Mouse (Mus musculus): ENCODE results near the gene Syne1. TPM values are rescaled to one million over a fixed set of nuclear protein-coding genes. Genes with fewer than 3 reads are reported as not detected.

Syne1 gene
- polyA plus RNA-seq, 1 experiment from 2014 or later = 3.6 TPM

DNA sequence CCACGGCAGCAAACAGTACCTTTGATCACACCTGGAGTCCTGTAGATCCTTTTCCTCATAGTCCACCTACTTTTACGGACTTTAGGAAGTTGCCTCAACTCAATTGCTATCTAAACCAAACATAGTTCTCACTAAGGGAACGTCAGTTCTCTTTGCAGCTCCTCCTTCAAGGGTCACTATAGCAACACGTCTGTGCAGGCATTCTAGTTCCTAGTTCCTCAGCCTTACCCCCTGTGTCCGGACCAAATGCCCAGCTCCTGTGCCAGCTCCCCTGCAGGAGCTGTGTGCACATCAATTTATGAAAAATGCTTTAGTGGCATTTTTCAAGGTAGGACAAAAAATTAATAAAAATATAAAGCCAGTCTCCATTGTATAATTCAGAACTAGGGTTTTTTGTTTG lies 63.2 kb downstream of the Syne1 start:
- Histone ChIP-seq H3K4me1 (replicated peaks; ENCODE audit: control insufficient read depth, insufficient read depth) (no peaks in the 10 kb centered on the region), H3K27me3 (ENCODE audit: control insufficient read depth, insufficient read depth, low read length) (no peaks in the 10 kb centered on the region), H3K4me3 (ENCODE audit: low read depth, low read length) (no peak overlapping the region), H3K36me3 (ENCODE audit: control insufficient read depth, insufficient read depth, low read length) (no peaks in the 10 kb centered on the region), H3K9ac (ENCODE audit: low read length) (no peak overlapping the region), H3K4me2 (replicated peaks; ENCODE audit: low read depth) (no peak overlapping the region), H3K27ac (replicated peaks) (no peak overlapping the region), H3K9me3 (ENCODE audit: control insufficient read depth, low read length) (no peaks in the 10 kb centered on the region)
- DNase-seq (ENCODE audit: low spot score) (no peak), ATAC-seq (ENCODE audit: low FRiP score, low TSS enrichment) (no peak)
- 33% methylated on average over 5 of the region's 5 CpGs for WGBS
- TF ChIP-seq EP300 (optimal IDR thresholded peaks at IDR 0.05) (no peak), CTCF (IDR thresholded peaks at IDR 0.05; ENCODE audit: low read depth) (no peak)

DNA sequence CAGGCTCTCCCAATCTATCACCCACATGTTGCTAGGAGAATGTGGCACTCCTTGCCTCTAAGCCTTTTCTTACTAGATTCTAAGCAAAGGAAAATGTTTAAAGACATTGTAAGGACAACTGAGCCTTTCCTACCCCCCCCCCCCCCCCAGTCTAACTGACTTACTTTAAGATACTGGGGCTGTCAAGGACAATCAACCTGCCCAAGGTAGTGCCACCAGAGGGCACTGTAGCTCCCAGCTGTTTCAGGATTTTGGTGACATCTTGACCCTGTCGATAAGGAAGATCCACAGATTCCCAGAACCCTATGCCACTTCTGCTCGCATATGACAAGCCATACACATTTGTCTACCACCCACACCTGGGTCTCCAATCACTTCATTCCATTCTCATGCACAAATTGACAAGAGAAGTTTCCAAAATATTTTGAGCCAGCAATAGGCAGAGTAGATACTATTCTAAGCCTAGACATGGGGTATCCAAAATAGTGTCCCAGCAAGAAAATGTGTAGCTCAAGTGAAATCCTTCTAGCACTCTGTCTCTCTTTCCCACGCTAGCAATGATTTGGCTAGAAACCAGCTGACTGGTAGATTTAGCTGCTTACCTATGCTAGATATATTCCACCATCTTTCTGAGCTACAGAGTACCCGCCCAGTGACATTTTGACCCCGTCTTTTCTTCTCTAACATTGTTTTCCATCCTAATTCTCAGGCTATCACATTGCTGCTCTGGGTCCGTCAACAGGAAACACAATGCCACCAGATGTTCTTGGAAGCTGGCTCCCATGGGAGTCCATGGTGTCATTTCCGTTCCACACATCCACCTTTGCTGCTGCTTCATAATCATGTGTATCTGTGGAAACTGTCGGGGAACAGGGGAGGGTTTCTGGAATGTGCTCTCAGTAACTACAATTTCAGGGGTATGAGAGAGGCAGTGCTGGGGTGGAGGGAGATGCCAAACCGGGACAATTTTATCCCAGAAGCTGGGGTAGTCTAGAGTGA lies 70.4 kb downstream of the Syne1 start:
- Histone ChIP-seq H3K4me2 (replicated peaks; ENCODE audit: low read depth) (no peak overlapping the region), H3K9ac (ENCODE audit: low read length) (no peak overlapping the region), H3K9me3 (ENCODE audit: control insufficient read depth, low read length) (no peaks in the 10 kb centered on the region), H3K27me3 (ENCODE audit: control insufficient read depth, insufficient read depth, low read length) (no peaks in the 10 kb centered on the region), H3K36me3 (ENCODE audit: control insufficient read depth, insufficient read depth, low read length) (no peaks in the 10 kb centered on the region), H3K4me3 (ENCODE audit: low read depth, low read length) (no peak overlapping the region), H3K27ac (replicated peaks) (no peak overlapping the region), H3K4me1 (replicated peaks; ENCODE audit: control insufficient read depth, insufficient read depth) (no peaks in the 10 kb centered on the region)
- WGBS = 68% methylated on average over 9 of the region's 9 CpGs
- ATAC-seq (ENCODE audit: low FRiP score, low TSS enrichment) (no peak), DNase-seq (ENCODE audit: low spot score) (no peak)
- TF ChIP-seq CTCF (IDR thresholded peaks at IDR 0.05; ENCODE audit: low read depth) (peak; percentile 39), EP300 (optimal IDR thresholded peaks at IDR 0.05) (no peak)

DNA sequence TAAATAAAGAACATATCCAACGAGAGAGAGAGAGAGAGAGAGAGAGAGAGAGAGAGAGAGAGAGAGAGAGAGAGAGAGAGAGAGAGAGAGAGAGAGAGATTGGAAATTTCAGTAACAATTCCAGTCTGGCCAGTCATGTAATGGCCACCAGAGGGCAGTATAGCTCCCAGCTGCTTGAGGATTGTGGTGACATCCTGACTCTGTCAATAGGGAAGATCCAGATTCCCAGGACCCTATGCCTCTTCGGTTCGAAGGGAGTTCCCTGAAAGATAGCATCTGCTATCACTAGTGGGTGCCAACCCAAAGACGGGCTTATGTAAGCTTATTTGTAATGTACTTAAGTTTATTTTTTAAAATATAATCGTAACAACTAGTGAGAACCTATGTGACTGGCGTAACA lies 71.2 kb downstream of the Syne1 start:
- WGBS = 39% methylated on average over 6 of the region's 6 CpGs
- Histone ChIP-seq H3K36me3 (ENCODE audit: control insufficient read depth, insufficient read depth, low read length) (no peaks in the 10 kb centered on the region), H3K27me3 (ENCODE audit: control insufficient read depth, insufficient read depth, low read length) (no peaks in the 10 kb centered on the region), H3K27ac (replicated peaks) (no peak overlapping the region), H3K4me2 (replicated peaks; ENCODE audit: low read depth) (0 out of 2 replicates have a peak overlapping the region, but pooled peaks have one; percentile 11), H3K4me1 (replicated peaks; ENCODE audit: control insufficient read depth, insufficient read depth) (no peaks in the 10 kb centered on the region), H3K4me3 (ENCODE audit: low read depth, low read length) (no peak overlapping the region), H3K9ac (ENCODE audit: low read length) (no peak overlapping the region), H3K9me3 (ENCODE audit: control insufficient read depth, low read length) (no peaks in the 10 kb centered on the region)
- ATAC-seq (ENCODE audit: low FRiP score, low TSS enrichment) (no peak), DNase-seq (ENCODE audit: low spot score) (peak; percentile 34)
- TF ChIP-seq CTCF (IDR thresholded peaks at IDR 0.05; ENCODE audit: low read depth) (peak; percentile 82), EP300 (optimal IDR thresholded peaks at IDR 0.05) (no peak)

DNA sequence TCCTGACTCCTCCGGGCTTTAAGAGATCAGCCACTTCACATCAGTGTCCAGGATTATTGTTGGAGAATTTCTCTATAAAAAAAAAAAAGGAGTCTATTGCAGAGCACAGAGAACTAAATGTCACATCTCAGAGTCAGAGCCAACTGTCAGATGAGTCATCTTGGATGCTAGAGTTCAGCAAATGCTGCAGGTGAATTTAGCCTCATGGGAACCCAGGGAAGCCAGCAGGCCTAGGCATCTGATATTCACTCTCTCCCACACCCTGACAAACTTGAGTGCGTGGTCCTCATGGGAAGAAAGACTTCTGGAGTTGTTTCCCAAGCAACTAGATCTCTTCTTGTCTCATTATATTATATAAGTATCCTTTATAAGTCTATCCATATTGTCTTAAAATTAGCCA lies 82.6 kb downstream of the Syne1 start:
- Histone ChIP-seq H3K27me3 (ENCODE audit: control insufficient read depth, insufficient read depth, low read length) (no peaks in the 10 kb centered on the region), H3K4me3 (ENCODE audit: low read depth, low read length) (no peak overlapping the region), H3K4me1 (replicated peaks; ENCODE audit: control insufficient read depth, insufficient read depth) (no peaks in the 10 kb centered on the region), H3K4me2 (replicated peaks; ENCODE audit: low read depth) (no peak overlapping the region), H3K27ac (replicated peaks) (no peak overlapping the region), H3K9ac (ENCODE audit: low read length) (no peak overlapping the region), H3K36me3 (ENCODE audit: control insufficient read depth, insufficient read depth, low read length) (no peaks in the 10 kb centered on the region), H3K9me3 (ENCODE audit: control insufficient read depth, low read length) (no peaks in the 10 kb centered on the region)
- WGBS = 78% methylated on average over 2 of the region's 2 CpGs
- DNase-seq (ENCODE audit: low spot score) = no peak
- TF ChIP-seq CTCF (IDR thresholded peaks at IDR 0.05; ENCODE audit: low read depth) = no peak
- TF ChIP-seq EP300 (optimal IDR thresholded peaks at IDR 0.05) = no peak
- no peak for ATAC-seq (ENCODE audit: low FRiP score, low TSS enrichment)

DNA sequence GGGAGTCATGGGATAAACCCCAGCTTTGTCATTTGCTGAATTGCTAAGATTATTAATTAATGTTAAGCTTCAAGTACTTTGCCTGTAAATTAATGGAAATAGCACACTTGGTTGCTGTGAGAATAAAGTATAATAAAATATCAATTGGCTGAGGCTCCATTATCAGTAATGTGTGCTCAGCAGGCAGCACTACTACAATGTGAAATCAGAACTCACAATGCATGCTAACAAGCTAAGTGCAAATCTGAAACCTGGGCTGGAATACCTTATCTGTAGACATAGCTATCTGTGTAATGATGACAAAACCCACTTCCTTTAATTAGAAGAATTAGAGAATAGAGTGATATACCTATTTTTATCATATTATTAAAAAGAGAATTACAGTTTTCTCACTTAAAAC lies 97.5 kb downstream of the Syne1 start:
- TF ChIP-seq CTCF (IDR thresholded peaks at IDR 0.05; ENCODE audit: low read depth) (no peak), EP300 (optimal IDR thresholded peaks at IDR 0.05) (no peak)
- no peaks in the 10 kb centered on the region for H3K36me3 ChIP-seq (ENCODE audit: control insufficient read depth, insufficient read depth, low read length)
- ATAC-seq (ENCODE audit: low FRiP score, low TSS enrichment) = no peak

DNA sequence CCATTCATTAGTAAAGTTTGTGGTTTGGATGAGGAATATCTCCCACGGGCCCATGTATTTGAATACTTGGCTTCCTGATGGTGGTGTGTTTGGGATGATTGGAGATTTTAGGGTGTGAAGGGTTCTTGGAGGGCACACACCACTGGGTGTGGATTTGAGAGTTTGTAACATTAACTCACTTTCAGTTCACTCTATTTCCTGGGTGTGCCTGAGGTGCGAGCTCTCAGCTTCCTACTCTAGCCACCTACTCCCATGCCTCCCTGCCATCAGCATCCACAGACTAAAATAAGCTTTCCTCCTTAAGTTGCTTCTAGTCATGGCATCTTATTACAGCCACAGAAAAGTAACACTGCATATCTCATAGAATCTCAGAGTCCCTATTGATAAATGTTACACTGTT lies 101.3 kb downstream of the Syne1 start:
- no peak for ATAC-seq (ENCODE audit: low FRiP score, low TSS enrichment)
- H3K27me3 ChIP-seq (ENCODE audit: control insufficient read depth, insufficient read depth, low read length) = no peaks in the 10 kb centered on the region
- WGBS = 91% methylated on average over 2 of the region's 2 CpGs

More for the DNA sequence above, 97.5 kb downstream of the Syne1 start:
- Histone ChIP-seq H3K9ac (ENCODE audit: low read length) (no peak overlapping the region), H3K4me1 (replicated peaks; ENCODE audit: control insufficient read depth, insufficient read depth) (no peaks in the 10 kb centered on the region), H3K27me3 (ENCODE audit: control insufficient read depth, insufficient read depth, low read length) (no peaks in the 10 kb centered on the region), H3K4me3 (ENCODE audit: low read depth, low read length) (no peak overlapping the region), H3K4me2 (replicated peaks; ENCODE audit: low read depth) (no peak overlapping the region), H3K27ac (replicated peaks) (no peak overlapping the region), H3K9me3 (ENCODE audit: control insufficient read depth, low read length) (no peaks in the 10 kb centered on the region)
- DNase-seq (ENCODE audit: low spot score) = no peak

More for the DNA sequence above, 101.3 kb downstream of the Syne1 start:
- Histone ChIP-seq H3K9ac (ENCODE audit: low read length) (no peak overlapping the region), H3K36me3 (ENCODE audit: control insufficient read depth, insufficient read depth, low read length) (no peaks in the 10 kb centered on the region), H3K4me2 (replicated peaks; ENCODE audit: low read depth) (no peak overlapping the region), H3K9me3 (ENCODE audit: control insufficient read depth, low read length) (no peaks in the 10 kb centered on the region), H3K4me3 (ENCODE audit: low read depth, low read length) (no peak overlapping the region), H3K4me1 (replicated peaks; ENCODE audit: control insufficient read depth, insufficient read depth) (no peaks in the 10 kb centered on the region), H3K27ac (replicated peaks) (no peak overlapping the region)
- no peak for TF ChIP-seq CTCF (IDR thresholded peaks at IDR 0.05; ENCODE audit: low read depth)
- TF ChIP-seq EP300 (optimal IDR thresholded peaks at IDR 0.05) = no peak
- DNase-seq (ENCODE audit: low spot score) = no peak
